Mouse (Mus musculus): Measurements from ENCODE around the gene Vdac1. TPM values are rescaled to one million over a fixed set of nuclear protein-coding genes. Genes with fewer than 3 reads are reported as not detected.

Gene Vdac1
- polyA plus RNA-seq, 1 experiment, result 374 TPM

GRCm38 (mm10) chr11:52332421-52333118 lies 28.1 kb upstream of the Vdac1 start:
- 22% methylated on average over 16 of the region's 16 CpGs for whole genome bisulfite sequencing
- Histone ChIP-seq H3K4me3 (ENCODE audit: insufficient read depth, low read depth, low read length) (no peak overlapping the region), H3K4me1 (ENCODE audit: control insufficient read depth, insufficient read depth, low read length) (peaks cover 27% of the 10 kb centered on the region), H3K27ac (ENCODE audit: insufficient read depth, low read depth, low read length) (peak overlapping the region; percentile 83)
- TF ChIP-seq CTCF (IDR thresholded peaks at IDR 0.05; ENCODE audit: insufficient read depth, low read depth, low read length), result no peak
- no peak for TF ChIP-seq POLR2A (IDR thresholded peaks at IDR 0.05; ENCODE audit: insufficient read depth, low read depth, low read length)

GRCm38 (mm10) chr11:52333616-52334015 lies 27.0 kb upstream of the Vdac1 start:
- Histone ChIP-seq H3K4me3 (ENCODE audit: insufficient read depth, low read depth, low read length) (no peak overlapping the region), H3K4me1 (ENCODE audit: control insufficient read depth, insufficient read depth, low read length) (peaks cover 30% of the 10 kb centered on the region), H3K27ac (ENCODE audit: insufficient read depth, low read depth, low read length) (peak overlapping the region; percentile 83)
- TF ChIP-seq CTCF (IDR thresholded peaks at IDR 0.05; ENCODE audit: insufficient read depth, low read depth, low read length) (no peak), POLR2A (IDR thresholded peaks at IDR 0.05; ENCODE audit: insufficient read depth, low read depth, low read length) (no peak)
- WGBS, result 18% methylated on average over 13 of the region's 13 CpGs

GRCm38 (mm10) chr11:52335263-52335662 lies 25.4 kb upstream of the Vdac1 start:
- no peak overlapping the region for H3K4me3 ChIP-seq (ENCODE audit: insufficient read depth, low read depth, low read length)

GRCm38 (mm10) chr11:52335924-52336323 lies 24.7 kb upstream of the Vdac1 start:
- H3K4me1 ChIP-seq (ENCODE audit: control insufficient read depth, insufficient read depth, low read length), result peaks cover 38% of the 10 kb centered on the region
- 38% methylated on average over 7 of the region's 7 CpGs for whole genome bisulfite sequencing
- TF ChIP-seq CTCF (IDR thresholded peaks at IDR 0.05; ENCODE audit: insufficient read depth, low read depth, low read length) (no peak), POLR2A (IDR thresholded peaks at IDR 0.05; ENCODE audit: insufficient read depth, low read depth, low read length) (no peak)
- H3K27ac ChIP-seq (ENCODE audit: insufficient read depth, low read depth, low read length), result peak overlapping the region; percentile 52; the same call in 1 of the 2 replicates
- no peak overlapping the region for H3K4me3 ChIP-seq (ENCODE audit: insufficient read depth, low read depth, low read length)

More at GRCm38 (mm10) chr11:52335263-52335662, 25.4 kb upstream of the Vdac1 start:
- WGBS, result 86% methylated on average over 4 of the region's 4 CpGs
- Histone ChIP-seq H3K4me1 (ENCODE audit: control insufficient read depth, insufficient read depth, low read length) (peaks cover 32% of the 10 kb centered on the region), H3K27ac (ENCODE audit: insufficient read depth, low read depth, low read length) (peak overlapping the region; percentile 52; the same call in 1 of the 2 replicates)
- TF ChIP-seq POLR2A (IDR thresholded peaks at IDR 0.05; ENCODE audit: insufficient read depth, low read depth, low read length) (no peak), CTCF (IDR thresholded peaks at IDR 0.05; ENCODE audit: insufficient read depth, low read depth, low read length) (no peak)

GRCm38 (mm10) chr11:52337651-52338295 lies 22.9 kb upstream of the Vdac1 start:
- no peak for TF ChIP-seq CTCF (IDR thresholded peaks at IDR 0.05; ENCODE audit: insufficient read depth, low read depth, low read length)
- no peak for TF ChIP-seq POLR2A (IDR thresholded peaks at IDR 0.05; ENCODE audit: insufficient read depth, low read depth, low read length)

GRCm38 (mm10) chr11:52338351-52338750 lies 22.3 kb upstream of the Vdac1 start:
- H3K4me1 ChIP-seq (ENCODE audit: control insufficient read depth, insufficient read depth, low read length), result peaks cover 36% of the 10 kb centered on the region
- 67% methylated on average over 3 of the region's 3 CpGs for WGBS
- no peak overlapping the region for H3K27ac ChIP-seq (ENCODE audit: insufficient read depth, low read depth, low read length)
- H3K4me3 ChIP-seq (ENCODE audit: insufficient read depth, low read depth, low read length), result no peak overlapping the region
- TF ChIP-seq CTCF (IDR thresholded peaks at IDR 0.05; ENCODE audit: insufficient read depth, low read depth, low read length) (no peak), POLR2A (IDR thresholded peaks at IDR 0.05; ENCODE audit: insufficient read depth, low read depth, low read length) (no peak)

More at GRCm38 (mm10) chr11:52337651-52338295, 22.9 kb upstream of the Vdac1 start:
- WGBS, result 48% methylated on average over 10 of the region's 10 CpGs
- H3K27ac ChIP-seq (ENCODE audit: insufficient read depth, low read depth, low read length), result no peak overlapping the region
- H3K4me1 ChIP-seq (ENCODE audit: control insufficient read depth, insufficient read depth, low read length), result peaks cover 41% of the 10 kb centered on the region
- H3K4me3 ChIP-seq (ENCODE audit: insufficient read depth, low read depth, low read length), result no peak overlapping the region

- Histone ChIP-seq H3K4me3 (ENCODE audit: insufficient read depth, low read depth, low read length) (no peak overlapping the region), H3K4me1 (ENCODE audit: control insufficient read depth, insufficient read depth, low read length) (peaks cover 28% of the 10 kb centered on the region), H3K27ac (ENCODE audit: insufficient read depth, low read depth, low read length) (no peak overlapping the region)
- 96% methylated on average over 4 of the region's 4 CpGs for WGBS
- no peak for TF ChIP-seq POLR2A (IDR thresholded peaks at IDR 0.05; ENCODE audit: insufficient read depth, low read depth, low read length)
- no peak for TF ChIP-seq CTCF (IDR thresholded peaks at IDR 0.05; ENCODE audit: insufficient read depth, low read depth, low read length)
These were observed 21.6 kb upstream of the Vdac1 start for GRCm38 (mm10) chr11:52339098-52339497.

- Histone ChIP-seq H3K4me3 (ENCODE audit: insufficient read depth, low read depth, low read length) (no peak overlapping the region), H3K27ac (ENCODE audit: insufficient read depth, low read depth, low read length) (no peak overlapping the region)
- 94% methylated on average over 12 of the region's 12 CpGs for WGBS
These were observed 21.1 kb upstream of the Vdac1 start for GRCm38 (mm10) chr11:52339512-52339911.

More at GRCm38 (mm10) chr11:52339512-52339911, 21.1 kb upstream of the Vdac1 start:
- TF ChIP-seq POLR2A (IDR thresholded peaks at IDR 0.05; ENCODE audit: insufficient read depth, low read depth, low read length), result no peak
- H3K4me1 ChIP-seq (ENCODE audit: control insufficient read depth, insufficient read depth, low read length), result peaks cover 26% of the 10 kb centered on the region
